Mouse (Mus musculus) brain, embryonic 14.5 days (tissue): ENCODE data around the gene Cpeb1.

Experiments
- CTCF ChIP-seq: fragments of 200-500 bp; IDR thresholded peaks from 2 replicates; pipeline ENCODE4 v1.5.1; 2012; ENCODE audit warnings: inconsistent platforms, mild to moderate bottlenecking, moderate library complexity, borderline replicate concordance; ENCODE audit not compliant: insufficient read depth, insufficient read length; ENCODE audit errors: extremely low read depth
- POLR2A ChIP-seq: fragments of 200-500 bp; IDR thresholded peaks from 2 replicates; pipeline ENCODE4 v1.6.1; 2012; ENCODE audit warnings: mild to moderate bottlenecking, inconsistent platforms, borderline replicate concordance; ENCODE audit not compliant: poor library complexity, insufficient read depth, insufficient read length, severe bottlenecking; ENCODE audit errors: extremely low read depth

DNA sequence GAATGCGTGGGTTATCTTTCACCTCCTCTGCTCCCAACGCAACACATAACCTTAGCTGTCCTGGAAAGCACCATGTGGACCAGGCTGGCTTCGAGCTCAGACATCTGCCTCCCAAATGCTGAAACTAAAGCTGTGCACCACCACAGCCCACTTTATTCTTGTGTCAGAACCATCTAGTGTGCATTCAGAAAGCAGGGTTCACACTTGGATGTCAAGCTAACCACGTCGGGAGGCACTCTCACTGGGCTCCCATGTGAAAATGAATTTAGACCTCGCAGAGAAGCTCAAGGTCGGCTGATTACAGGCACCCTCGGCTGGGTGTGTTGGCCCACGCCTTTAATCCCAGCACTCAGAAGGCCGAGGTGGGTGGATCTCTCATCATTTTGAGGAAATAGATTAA is 111.4 kb downstream of the Cpeb1 start:
- TF ChIP-seq CTCF (no peak), POLR2A (no peak)
